Mouse (Mus musculus) midbrain, embryonic 15.5 days (tissue): ENCODE measurements around the gene Adipor1. TPM values are rescaled to one million over a fixed set of nuclear protein-coding genes. Genes with fewer than 3 reads are reported as not detected.
A peak's percentile ranks its signal among the peaks of the same experiment; 100 is the strongest.

Source experiments
- ATAC-seq: fragments of 200-750 bp; cut with Nextera tagmentation; replicated peaks from 2 replicates; pipeline ENCODE4 v1.8.0; 2017; ENCODE audit warnings: moderate TSS enrichment
- H3K27ac ChIP-seq: fragments of 300-500 bp; sonication (generic); 2 replicates; pipeline ENCODE4 v1.5.1; 2015; ENCODE audit warnings: mild to moderate bottlenecking, inconsistent platforms
- H3K27me3 ChIP-seq: fragments of 300-500 bp; sonication (generic); replicated peaks from 2 replicates; pipeline ENCODE4 v1.6.1; 2015; ENCODE audit warnings: inconsistent platforms
- H3K36me3 ChIP-seq: fragments of 300-500 bp; sonication (generic); replicated peaks from 2 replicates; pipeline ENCODE4 v1.6.1; 2015; ENCODE audit warnings: inconsistent platforms
- H3K4me1 ChIP-seq: fragments of 300-500 bp; sonication (generic); 2 replicates; pipeline ENCODE4 v1.6.1; 2015; ENCODE audit warnings: inconsistent platforms
- H3K4me2 ChIP-seq: fragments of 300-500 bp; sonication (generic); 2 replicates; pipeline ENCODE4 v1.6.1; 2015; ENCODE audit warnings: inconsistent platforms, mild to moderate bottlenecking, moderate library complexity
- H3K4me3 ChIP-seq: fragments of 300-500 bp; sonication (generic); 2 replicates; pipeline ENCODE4 v1.5.1; 2015; ENCODE audit warnings: mild to moderate bottlenecking, inconsistent platforms
- H3K9ac ChIP-seq: fragments of 300-500 bp; sonication (generic); 2 replicates; pipeline ENCODE4 v1.6.1; 2015; ENCODE audit warnings: mild to moderate bottlenecking, inconsistent platforms
- H3K9me3 ChIP-seq: fragments of 300-500 bp; sonication (generic); 2 replicates; pipeline ENCODE4 v1.6.1; 2016; ENCODE audit warnings: inconsistent platforms
- WGBS: fragments of 180-500 bp; shearing (Covaris S2); methylation state at CpG from one replicate; pipeline ENCODE4 v1.1.7; 2015; ENCODE audit warnings: mixed read lengths; 5-methylcytosine and 5-hydroxymethylcytosine counted together
- polyA plus RNA-seq: library from polyadenylated mRNA; unstranded; fragments of >200 nt; fragmentation: Nextera tagmentation; extraction: Ambion mirVana; gene quantifications from 2 replicates; pipeline ENCODE4 v1.2.1, GENCODE M21; 2015

Gene Adipor1
- polyA plus RNA-seq, 1 experiment from 2014 or later, result 76.0 TPM

GRCm38 (mm10) chr1:134405509-134406413 lies 9.4 kb upstream of the Adipor1 start, which contains the start of gene Cyb5r1:
Gene Cyb5r1 (plus strand): TSS chr1:134405559.
- Histone ChIP-seq H3K27me3 (no peaks in the 10 kb centered on the region), H3K4me1 (peaks cover 8% of the 10 kb centered on the region), H3K27ac (0 out of 2 replicates have a peak within 1 kb of the TSS, but pooled peaks have one; percentile 2), H3K4me2 (peak within 1 kb of the TSS; percentile 95), H3K36me3 (no peaks in the 10 kb centered on the region), H3K9me3 (no peaks in the 10 kb centered on the region), H3K4me3 (peak within 1 kb of the TSS; percentile 65), H3K9ac (peak within 1 kb of the TSS; percentile 57)
- under 1% methylated on average over 43 of the region's 43 CpGs for WGBS
- ATAC-seq, result peak; percentile 91

- H3K27ac ChIP-seq, result no peak overlapping the region
- no peaks in the 10 kb centered on the region for H3K27me3 ChIP-seq
- peak overlapping the region; percentile 95 for H3K4me2 ChIP-seq
- no peaks in the 10 kb centered on the region for H3K9me3 ChIP-seq
- WGBS, result 31% methylated on average over 8 of the region's 8 CpGs
- H3K9ac ChIP-seq, result peak overlapping the region; percentile 57
- H3K4me1 ChIP-seq, result peaks cover 8% of the 10 kb centered on the region
- peak overlapping the region; percentile 65 for H3K4me3 ChIP-seq
- ATAC-seq, result peak; percentile 52
- H3K36me3 ChIP-seq, result no peaks in the 10 kb centered on the region
These were observed 8.8 kb upstream of the Adipor1 start for GRCm38 (mm10) chr1:134406414-134406771.

GRCm38 (mm10) chr1:134408080-134408479 lies 7.1 kb upstream of the Adipor1 start:
- no peak overlapping the region for H3K4me3 ChIP-seq
- no peak overlapping the region for H3K4me2 ChIP-seq
- H3K9me3 ChIP-seq, result no peaks in the 10 kb centered on the region
- no peak overlapping the region for H3K9ac ChIP-seq
- peaks cover 8% of the 10 kb centered on the region for H3K4me1 ChIP-seq
- H3K27ac ChIP-seq, result no peak overlapping the region
- ATAC-seq, result no peak
- H3K27me3 ChIP-seq, result no peaks in the 10 kb centered on the region
- H3K36me3 ChIP-seq, result no peaks in the 10 kb centered on the region
- 71% methylated on average over 8 of the region's 8 CpGs for WGBS

- Histone ChIP-seq H3K4me2 (no peak overlapping the region), H3K9ac (no peak overlapping the region), H3K4me1 (peaks cover 20% of the 10 kb centered on the region), H3K4me3 (no peak overlapping the region), H3K36me3 (no peaks in the 10 kb centered on the region), H3K27ac (no peak overlapping the region), H3K27me3 (no peaks in the 10 kb centered on the region), H3K9me3 (no peaks in the 10 kb centered on the region)
- ATAC-seq, result no peak
- 94% methylated on average over 9 of the region's 9 CpGs for WGBS
These were observed 3.2 kb upstream of the Adipor1 start for GRCm38 (mm10) chr1:134411706-134412629.

- no peak overlapping the region; the same call in 1 of the 2 replicates for H3K4me2 ChIP-seq
- H3K9me3 ChIP-seq, result no peaks in the 10 kb centered on the region
- peaks cover 37% of the 10 kb centered on the region for H3K4me1 ChIP-seq
- H3K27me3 ChIP-seq, result no peaks in the 10 kb centered on the region
- no peak for ATAC-seq
- no peak overlapping the region for H3K4me3 ChIP-seq
- H3K36me3 ChIP-seq, result no peaks in the 10 kb centered on the region
- H3K9ac ChIP-seq, result no peak overlapping the region
- 55% methylated on average over 2 of the region's 2 CpGs for WGBS
- H3K27ac ChIP-seq, result no peak overlapping the region; the same call in 1 of the 2 replicates
These were observed 1.1 kb upstream of the Adipor1 start for GRCm38 (mm10) chr1:134414038-134414437.

- peak overlapping the region; percentile 66 for H3K4me2 ChIP-seq
- no peak; the same call in none of the 2 replicates for ATAC-seq
- peaks cover 43% of the 10 kb centered on the region for H3K4me1 ChIP-seq
- no peaks in the 10 kb centered on the region for H3K9me3 ChIP-seq
- 13% methylated on average over 11 of the region's 11 CpGs for WGBS
- peak overlapping the region; percentile 96 for H3K27ac ChIP-seq
- H3K27me3 ChIP-seq, result no peaks in the 10 kb centered on the region
- peak overlapping the region; percentile 96 for H3K4me3 ChIP-seq
- no peaks in the 10 kb centered on the region for H3K36me3 ChIP-seq
- H3K9ac ChIP-seq, result peak overlapping the region; percentile 26; the same call in 1 of the 2 replicates
These were observed 544 bp upstream of the Adipor1 start for GRCm38 (mm10) chr1:134414501-134415167.

- H3K36me3 ChIP-seq, result no peaks in the 10 kb centered on the region
- WGBS, result 89% methylated on average over 2 of the region's 2 CpGs
- H3K4me1 ChIP-seq, result peaks cover 51% of the 10 kb centered on the region
- no peak overlapping the region for H3K4me3 ChIP-seq
- no peaks in the 10 kb centered on the region for H3K27me3 ChIP-seq
- no peak overlapping the region for H3K9ac ChIP-seq
- H3K9me3 ChIP-seq, result no peaks in the 10 kb centered on the region
- ATAC-seq, result no peak
- H3K4me2 ChIP-seq, result no peak overlapping the region
- no peak overlapping the region for H3K27ac ChIP-seq
These were observed 3.3 kb downstream of the Adipor1 start for GRCm38 (mm10) chr1:134418414-134418975.

GRCm38 (mm10) chr1:134419176-134419575 lies 4.0 kb downstream of the Adipor1 start:
- Histone ChIP-seq H3K4me3 (no peak overlapping the region), H3K4me1 (peaks cover 49% of the 10 kb centered on the region), H3K9ac (no peak overlapping the region), H3K4me2 (no peak overlapping the region), H3K27ac (no peak overlapping the region), H3K27me3 (no peaks in the 10 kb centered on the region), H3K9me3 (no peaks in the 10 kb centered on the region), H3K36me3 (no peaks in the 10 kb centered on the region; the same call in 1 of the 2 replicates)
- WGBS, result 84% methylated on average over 1 of the region's 1 CpGs
- ATAC-seq, result no peak

- Histone ChIP-seq H3K36me3 (peaks cover 2% of the 10 kb centered on the region; the same call in 1 of the 2 replicates), H3K27ac (no peak overlapping the region), H3K4me1 (peaks cover 42% of the 10 kb centered on the region), H3K9me3 (no peaks in the 10 kb centered on the region), H3K9ac (no peak overlapping the region), H3K4me2 (no peak overlapping the region), H3K27me3 (no peaks in the 10 kb centered on the region), H3K4me3 (no peak overlapping the region)
- 61% methylated on average over 5 of the region's 5 CpGs for WGBS
- no peak for ATAC-seq
These were observed 4.7 kb downstream of the Adipor1 start for GRCm38 (mm10) chr1:134419751-134420458.

GRCm38 (mm10) chr1:134423911-134424310 lies 8.7 kb downstream of the Adipor1 start:
- Histone ChIP-seq H3K27me3 (no peaks in the 10 kb centered on the region), H3K9ac (no peak overlapping the region), H3K36me3 (peaks cover 42% of the 10 kb centered on the region), H3K4me2 (no peak overlapping the region), H3K4me3 (no peak overlapping the region), H3K9me3 (no peaks in the 10 kb centered on the region), H3K27ac (no peak overlapping the region), H3K4me1 (peaks cover 15% of the 10 kb centered on the region)
- no peak for ATAC-seq
- whole genome bisulfite sequencing, result 78% methylated on average over 10 of the region's 10 CpGs

- Histone ChIP-seq H3K9ac (no peak overlapping the region), H3K4me3 (no peak overlapping the region), H3K9me3 (no peaks in the 10 kb centered on the region), H3K27ac (no peak overlapping the region), H3K4me2 (no peak overlapping the region), H3K27me3 (no peaks in the 10 kb centered on the region), H3K4me1 (0 out of 2 replicates have a peak, but pooled peaks cover under 1% of the 10 kb centered on the region), H3K36me3 (peaks cover 56% of the 10 kb centered on the region)
- no peak for ATAC-seq
- WGBS, result 90% methylated on average over 5 of the region's 5 CpGs
These were observed 11.1 kb downstream of the Adipor1 start for GRCm38 (mm10) chr1:134426289-134426688.
